ENCODE assay signal across 26 mouse cellular contexts in genomic region chr9:32531588-32531987, GRCm38 (mm10). TPM values are rescaled to one million over a fixed set of nuclear protein-coding genes. Genes with fewer than 3 reads are reported as not detected.
DNase-seq lines count a peak whose midpoint lies in the region; ATAC-seq and TF ChIP-seq lines count a peak whose summit lies in the region.
"Had no signal": no experiment of that assay in that cellular context is flagged by ENCODE, and none has a peak within 500 bp of the region (broad histone marks: within the 10 kb centered on the region; RNA-seq: fewer than 3 reads in every experiment).

No protein-coding gene starts in this region.

- H3K9me3 ChIP-seq in heart, embryonic 15.5 days (replicated peaks), result no peaks in the 10 kb centered on the region
- H3K9me3 ChIP-seq in liver, postnatal 0 days (ENCODE audit: low read length), result no peaks in the 10 kb centered on the region
- H3K9me3 ChIP-seq in limb, embryonic 13.5 days, result no peaks in the 10 kb centered on the region
- H3K9me3 ChIP-seq: embryonic facial prominence, embryonic 10.5 days; forebrain, embryonic 10.5 days; hindbrain, embryonic 13.5 days; liver, embryonic 13.5 days; midbrain, embryonic 12.5 days; stomach, embryonic 15.5 days had no signal

- intact Hi-C loops in heart, postnatal 25 days (cut with DNase I), result no loop called here

- H3K9ac ChIP-seq in heart, embryonic 15.5 days, result no peak overlapping the region
- H3K9ac ChIP-seq in liver, postnatal 0 days (replicated peaks), result no peak overlapping the region
- H3K9ac ChIP-seq in limb, embryonic 13.5 days, result no peak overlapping the region
- H3K9ac ChIP-seq: hindbrain, embryonic 13.5 days; liver, embryonic 13.5 days; lung, embryonic 14.5 days; midbrain, embryonic 12.5 days; stomach, embryonic 15.5 days had no signal

- H3K4me3 ChIP-seq in heart, embryonic 15.5 days, result no peak overlapping the region
- H3K4me3 ChIP-seq in liver, postnatal 0 days (ENCODE audit: low read depth, low read length), result no peak overlapping the region
- H3K4me3 ChIP-seq in bone marrow, adult 2 months (replicated peaks; ENCODE audit: control insufficient read depth, low read depth, low read length), result no peak overlapping the region
- H3K4me3 ChIP-seq in limb, embryonic 13.5 days, result no peak overlapping the region
- H3K4me3 ChIP-seq: embryonic facial prominence, embryonic 10.5 days; forebrain, embryonic 10.5 days; hindbrain, embryonic 13.5 days; left cerebral cortex, adult 2 months; liver, embryonic 13.5 days; midbrain, embryonic 12.5 days; stomach, embryonic 15.5 days had no signal

- no peak for TF ChIP-seq EP300 in liver, postnatal 0 days (IDR thresholded peaks at IDR 0.05; ENCODE audit: low read depth)

- TF ChIP-seq POLR2A in bone marrow, adult 2 months (IDR thresholded peaks at IDR 0.05; ENCODE audit: borderline replicate concordance, control insufficient read depth, low read depth, low read length), result no peak

- WGBS in heart, embryonic 15.5 days, result 69% methylated on average over 4 of the region's 4 CpGs
- 45% methylated on average over 4 of the region's 4 CpGs for WGBS in liver, postnatal 0 days (ENCODE audit: insufficient replicate concordance)
- 45% methylated on average over 4 of the region's 4 CpGs for WGBS in bone marrow, adult 2 months
- 81% methylated on average over 4 of the region's 4 CpGs for WGBS in limb, embryonic 13.5 days

- no peak for ATAC-seq in heart, embryonic 15.5 days (replicated peaks; ENCODE audit: insufficient number of reproducible peaks, insufficient read depth, low FRiP score, low read depth)
- ATAC-seq in liver, postnatal 0 days, result no peak
- no peak for ATAC-seq in limb, embryonic 13.5 days (ENCODE audit: low FRiP score, low read depth)
- ATAC-seq in inflammation-experienced regulatory T-cells, adult 6 months, result no peak
- ATAC-seq: forebrain, embryonic 16.5 days had no signal

- DNase-seq in heart, postnatal 25 days (ENCODE audit: low spot score), result no peak
- DNase-seq in liver, postnatal 0 days, result no peak
- no peak for DNase-seq in liver
- DNase-seq: adrenal gland, postnatal 10 days; cerebellum, adult 11 months; cerebellum, adult 9-11 months; gastrocnemius, postnatal 36 days; heart, postnatal 10 days; kidney, adult 8-10 months; kidney, postnatal 10 days; liver, embryonic 13.5 days; lung, embryonic 14.5 days; lung, postnatal 4 days; thymus, postnatal 25 days had no signal

- H3K4me2 ChIP-seq in heart, embryonic 15.5 days, result no peak overlapping the region
- no peak overlapping the region; the same call in 1 of the 2 replicates for H3K4me2 ChIP-seq in liver, postnatal 0 days (ENCODE audit: low read depth, low read length)
- H3K4me2 ChIP-seq in limb, embryonic 13.5 days (replicated peaks), result no peak overlapping the region
- H3K4me2 ChIP-seq: hindbrain, embryonic 13.5 days; liver, embryonic 13.5 days; lung, embryonic 14.5 days; midbrain, embryonic 12.5 days; stomach, embryonic 15.5 days had no signal

- H3K4me1 ChIP-seq in heart, embryonic 15.5 days (replicated peaks), result no peaks in the 10 kb centered on the region
- peaks cover 10% of the 10 kb centered on the region; the same call in 1 of the 2 replicates for H3K4me1 ChIP-seq in liver, postnatal 0 days (ENCODE audit: insufficient read depth)
- H3K4me1 ChIP-seq in bone marrow, adult 2 months (ENCODE audit: control insufficient read depth, insufficient read depth, low read length), result peaks cover 13% of the 10 kb centered on the region; the same call in 1 of the 2 replicates
- peaks cover 22% of the 10 kb centered on the region; the same call in 1 of the 2 replicates for H3K4me1 ChIP-seq in limb, embryonic 13.5 days
- H3K4me1 ChIP-seq: midbrain, embryonic 12.5 days; stomach, embryonic 15.5 days had no signal

- TF ChIP-seq CTCF in liver, postnatal 0 days (IDR thresholded peaks at IDR 0.05; ENCODE audit: low read depth), result no peak
- no peak for TF ChIP-seq CTCF in bone marrow, adult 2 months (IDR thresholded peaks at IDR 0.05; ENCODE audit: control insufficient read depth, insufficient read depth, low read length)

- H3K27me3 ChIP-seq in heart, embryonic 15.5 days, result no peaks in the 10 kb centered on the region
- no peaks in the 10 kb centered on the region for H3K27me3 ChIP-seq in liver, postnatal 0 days (ENCODE audit: insufficient read depth, low read length)
- H3K27me3 ChIP-seq in limb, embryonic 13.5 days, result no peaks in the 10 kb centered on the region
- H3K27me3 ChIP-seq: hindbrain, embryonic 13.5 days; liver, embryonic 13.5 days; midbrain, embryonic 12.5 days; stomach, embryonic 15.5 days had no signal

- H3K36me3 ChIP-seq in heart, embryonic 15.5 days, result no peaks in the 10 kb centered on the region
- no peaks in the 10 kb centered on the region for H3K36me3 ChIP-seq in liver, postnatal 0 days (replicated peaks; ENCODE audit: insufficient read depth, low read length)
- H3K36me3 ChIP-seq in limb, embryonic 13.5 days, result peaks cover 6% of the 10 kb centered on the region; the same call in 1 of the 2 replicates
- H3K36me3 ChIP-seq: forebrain, embryonic 10.5 days; hindbrain, embryonic 13.5 days; liver, embryonic 13.5 days; midbrain, embryonic 12.5 days; stomach, embryonic 15.5 days had no signal

- peak overlapping the region; percentile 38; the same call in 1 of the 2 replicates for H3K27ac ChIP-seq in heart, embryonic 15.5 days
- H3K27ac ChIP-seq in liver, postnatal 0 days (ENCODE audit: low read depth), result 0 out of 2 replicates have a peak overlapping the region, but pooled peaks have one; percentile 8
- H3K27ac ChIP-seq in bone marrow, adult 2 months (ENCODE audit: control insufficient read depth, insufficient read depth, low read depth, low read length, poor library complexity), result 0 out of 2 replicates have a peak overlapping the region, but pooled peaks have one; percentile 33
- H3K27ac ChIP-seq in limb, embryonic 13.5 days, result 0 out of 2 replicates have a peak overlapping the region, but pooled peaks have one; percentile 28
- H3K27ac ChIP-seq: embryonic facial prominence, embryonic 10.5 days; forebrain, embryonic 10.5 days; hindbrain, embryonic 13.5 days; left cerebral cortex, adult 2 months; liver, embryonic 13.5 days; midbrain, embryonic 12.5 days; stomach, embryonic 15.5 days had no signal

RNA-seq across cellular contexts. Expression of gene Fli1, which starts 11.1 kb away (rescaled TPM):
- polyA plus RNA-seq in heart, embryonic 15.5 days (2015; fragmentation: Nextera tagmentation; extraction: Ambion mirVana), result 20.6 and 21.8 TPM in 2 replicates
- total RNA-seq in heart, postnatal 25 days (2021), result 10 to 100 TPM; 26.4 to 28.2 TPM
- polyA plus RNA-seq in liver, postnatal 0 days (2015; fragmentation: Nextera tagmentation; extraction: Ambion mirVana), result 9.4 and 11.5 TPM in 2 replicates
- polyA plus RNA-seq in bone marrow, adult 2 months (2011; ENCODE audit: insufficient read depth, insufficient read length, low replicate concordance, missing spikeins), result 17.4 and 33.9 TPM in 2 replicates
- 34.3 and 37.9 TPM in 2 replicates for polyA plus RNA-seq in limb, embryonic 13.5 days (2015; fragmentation: Nextera tagmentation; extraction: Ambion mirVana)
- polyA plus RNA-seq in inflammation-experienced regulatory T-cells, adult 6 months (2017; shearing (Covaris generic)), result 100 to 1,000 TPM; 101 to 137 (median 110) TPM
- polyA plus RNA-seq: C2C12 had no signal
